Mouse (Mus musculus): Measurements from ENCODE around the gene Nrip3. TPM values are rescaled to one million over a fixed set of nuclear protein-coding genes. Genes with fewer than 3 reads are reported as not detected.

Nrip3 gene
- polyA plus RNA-seq, 2 experiments from 2014 or later, result 0.30 to 0.73 TPM

DNA sequence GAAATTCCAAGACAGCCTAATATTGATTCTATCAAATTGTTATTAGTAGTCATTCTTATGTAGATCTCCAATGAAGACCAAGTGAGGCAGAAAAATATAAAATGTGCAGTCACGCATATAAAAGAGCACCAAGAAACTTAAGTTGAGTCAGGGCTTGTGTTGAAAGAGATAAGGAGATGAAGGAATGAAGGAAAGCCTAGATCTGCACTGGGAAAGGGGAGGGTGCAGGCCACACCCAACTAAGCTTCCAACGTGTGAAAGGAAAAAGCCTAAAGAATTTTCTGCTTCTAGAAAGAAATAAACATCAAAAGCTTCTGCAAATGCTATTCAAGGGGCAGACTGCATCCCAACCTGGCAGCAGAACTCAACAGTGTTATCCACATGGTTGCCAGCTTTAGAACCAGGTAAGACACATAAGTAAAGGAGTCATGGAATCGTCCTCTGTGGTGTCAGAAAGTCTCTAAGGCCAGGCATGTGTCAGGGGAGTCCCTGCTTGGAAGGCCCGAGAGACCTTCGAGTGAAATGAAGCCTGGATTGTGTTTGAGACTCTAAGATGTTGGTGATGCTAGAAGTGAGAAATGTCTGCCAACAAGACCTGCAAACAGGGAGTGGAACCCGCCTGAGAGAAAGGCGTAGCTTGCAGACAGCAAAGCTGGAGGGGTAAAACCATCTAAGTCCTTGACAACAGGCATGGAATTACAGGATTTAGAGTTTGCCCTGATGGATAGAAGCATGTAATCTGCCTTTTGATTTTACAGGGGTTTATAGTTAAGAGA lies 14.1 kb downstream of the Nrip3 start:
- ATAC-seq, result no peak

DNA sequence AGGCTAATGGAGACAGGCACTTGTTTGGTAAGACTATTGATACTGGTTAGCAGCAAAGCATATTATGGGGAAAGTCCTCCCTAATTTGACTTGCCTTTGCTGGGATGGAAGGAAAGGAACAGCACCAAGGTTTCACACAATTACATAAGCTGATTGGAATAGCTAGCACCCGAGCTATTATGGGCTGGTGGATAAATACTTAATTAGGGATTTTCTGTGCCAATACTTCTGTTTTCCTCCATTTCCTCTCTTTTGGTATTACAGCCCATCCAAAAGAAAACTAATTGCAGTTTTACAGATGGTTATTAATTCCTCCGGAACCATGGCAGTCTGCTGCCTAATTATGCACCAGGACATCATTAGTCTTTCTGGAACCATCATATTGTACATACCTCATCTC lies 17.8 kb downstream of the Nrip3 start:
- ATAC-seq, result no peak

DNA sequence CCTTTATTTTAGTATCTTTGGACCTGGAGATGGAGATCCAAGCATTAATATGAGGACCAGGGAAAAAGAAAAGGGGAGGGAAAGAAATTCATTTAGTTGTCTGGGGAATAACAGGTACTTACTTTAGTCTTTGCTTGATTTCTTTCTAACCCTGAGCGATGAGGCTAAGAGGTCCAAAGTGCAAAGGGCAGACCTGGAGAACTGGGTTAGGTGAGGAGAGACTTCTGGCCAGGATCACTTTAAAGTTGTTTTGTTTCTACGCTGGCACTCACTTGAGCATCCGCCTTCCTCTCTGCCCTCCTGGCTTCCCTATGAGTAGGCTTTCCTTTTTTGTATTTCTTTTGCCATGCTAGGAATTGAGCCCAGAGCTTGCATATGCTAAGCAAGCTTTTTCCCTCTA lies 25.5 kb downstream of the Nrip3 start:
- no peak for ATAC-seq

DNA sequence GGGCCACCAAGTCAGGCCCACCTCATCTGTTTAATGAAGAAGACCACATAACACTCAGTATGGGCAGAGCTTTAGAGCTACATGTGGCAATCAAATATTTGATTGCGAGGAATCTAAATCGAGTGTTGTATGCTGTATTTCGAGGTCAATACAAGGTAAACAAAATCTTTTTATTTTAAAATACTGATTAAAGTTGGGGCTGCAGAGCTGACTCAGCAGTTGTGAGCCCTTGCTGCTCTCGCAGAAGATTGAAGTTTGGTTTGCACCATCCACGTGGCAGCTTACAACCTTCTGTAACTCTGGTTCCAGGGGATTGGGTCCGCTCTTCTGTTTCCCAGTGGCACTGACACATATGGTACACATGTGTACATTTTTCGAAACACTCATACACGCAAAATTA lies 27.8 kb downstream of the Nrip3 start:
- no peak for ATAC-seq

DNA sequence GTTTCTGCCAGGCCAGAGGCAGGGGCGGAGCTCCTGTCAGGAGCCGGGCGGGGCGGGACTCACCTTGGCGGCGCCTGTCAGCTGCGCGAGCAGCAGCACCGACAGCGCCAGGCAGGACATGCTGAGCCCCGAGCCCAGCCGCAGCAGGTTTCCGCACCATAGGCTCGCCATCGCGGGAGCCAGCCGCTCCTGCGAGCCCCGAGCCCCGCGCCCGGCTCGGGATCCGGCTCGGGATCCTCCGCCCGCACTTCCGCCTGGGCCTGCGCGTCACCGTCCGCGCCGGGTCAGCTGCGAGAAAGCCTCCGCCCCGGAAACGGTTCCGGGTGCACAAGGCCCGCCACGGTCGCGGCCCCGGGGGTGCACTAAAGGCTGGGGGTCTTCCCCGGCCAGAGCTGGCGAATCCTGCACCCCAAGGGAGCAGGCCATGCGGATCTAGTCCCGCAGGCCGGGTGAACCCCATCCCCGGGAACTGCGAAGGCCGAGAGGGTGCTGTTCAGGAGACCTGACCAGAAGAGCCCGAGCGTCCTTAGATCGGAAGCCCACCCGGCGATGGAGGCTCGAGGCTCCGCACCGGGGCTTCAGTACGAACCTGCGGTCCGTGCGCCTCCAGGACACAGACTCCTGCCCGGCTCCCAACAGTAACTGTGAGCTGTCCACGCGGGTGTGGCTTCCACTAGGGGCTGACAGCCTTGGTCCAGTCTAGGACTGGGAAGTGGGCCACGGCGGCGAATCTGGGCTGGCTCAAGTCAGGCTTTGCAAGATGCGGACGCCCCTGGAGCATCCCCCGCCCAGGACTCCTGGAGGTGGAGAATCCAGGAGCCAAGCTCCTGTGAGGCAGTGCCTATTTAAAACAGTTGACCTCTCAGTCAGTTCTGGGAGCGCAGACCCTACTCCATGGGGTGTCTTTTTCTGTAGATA lies 29.6 kb downstream of the Nrip3 start, which contains the start of gene Tmem9b:
Tmem9b (minus strand) TSS at position 868 of the 918 bp plus-strand sequence.
- peak; percentile 91 for ATAC-seq

DNA sequence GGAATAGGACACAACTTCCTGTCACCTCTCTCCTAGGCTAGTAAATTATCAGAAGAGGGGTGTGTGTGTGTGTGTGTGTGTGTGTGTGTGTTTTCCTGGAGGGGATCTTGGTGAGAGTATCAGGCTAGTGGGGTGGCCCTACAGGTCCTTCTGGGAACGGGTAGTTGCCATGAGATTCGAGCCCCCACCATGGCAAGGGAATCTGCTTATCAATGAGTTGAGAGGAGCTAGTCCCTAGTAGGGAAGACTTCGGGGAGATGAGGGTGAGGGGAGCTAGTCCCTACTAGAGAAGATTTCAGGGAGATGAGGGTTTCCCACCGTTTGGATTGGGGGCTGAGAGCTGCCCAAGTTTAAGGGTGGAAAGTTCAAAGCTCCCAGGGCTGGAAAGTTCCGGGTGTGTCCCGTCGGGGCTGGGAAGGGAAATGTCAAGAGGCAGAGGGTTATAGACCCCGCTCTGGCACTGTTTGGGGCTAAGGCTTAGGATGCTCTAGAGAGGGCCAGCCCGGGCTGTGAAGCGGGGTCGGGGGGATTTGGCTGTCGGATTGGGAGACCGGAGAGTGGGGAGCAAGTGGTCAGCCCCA lies 30.3 kb downstream of the Nrip3 start:
- peak; percentile 44 for ATAC-seq

DNA sequence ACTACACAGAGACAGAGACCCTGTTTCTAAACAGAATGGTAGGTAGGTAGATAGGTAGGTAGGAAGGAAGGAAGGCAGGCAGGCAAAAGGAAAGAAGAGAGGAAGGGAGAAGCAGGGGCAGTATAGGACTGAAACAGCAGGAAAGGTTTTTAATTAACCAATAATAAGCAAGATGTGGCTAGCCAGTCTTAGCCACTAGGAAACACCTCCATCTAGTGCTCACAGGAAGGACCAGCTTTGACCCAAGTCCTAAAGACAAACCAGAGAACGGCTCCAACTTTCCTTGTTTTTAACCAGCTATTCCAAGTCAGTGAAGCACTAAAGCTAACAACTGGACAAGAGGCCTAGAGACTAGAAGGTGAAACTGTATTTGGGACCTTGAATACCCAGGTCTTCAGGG lies 34.1 kb downstream of the Nrip3 start:
- no peak for ATAC-seq

DNA sequence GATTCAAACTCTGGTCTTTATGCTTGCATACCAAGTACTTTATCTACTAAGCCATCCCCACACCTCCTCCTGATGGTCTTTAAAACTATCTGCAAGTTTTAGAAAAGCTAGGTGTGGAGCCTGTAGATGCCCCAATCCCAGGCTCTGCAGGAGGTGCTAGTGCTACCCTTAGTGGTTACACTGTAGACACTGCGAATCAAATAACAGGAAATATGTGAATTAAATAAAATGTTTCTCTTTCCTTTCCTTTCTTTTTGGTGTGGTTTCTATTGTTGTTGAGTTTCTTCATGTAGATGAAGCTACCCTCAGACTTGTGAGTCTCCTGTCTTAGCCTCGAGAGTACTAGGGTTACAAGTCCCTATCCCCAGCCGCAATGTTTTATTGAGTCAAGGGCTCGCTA lies 40.1 kb downstream of the Nrip3 start:
- ATAC-seq, result peak; percentile 72

DNA sequence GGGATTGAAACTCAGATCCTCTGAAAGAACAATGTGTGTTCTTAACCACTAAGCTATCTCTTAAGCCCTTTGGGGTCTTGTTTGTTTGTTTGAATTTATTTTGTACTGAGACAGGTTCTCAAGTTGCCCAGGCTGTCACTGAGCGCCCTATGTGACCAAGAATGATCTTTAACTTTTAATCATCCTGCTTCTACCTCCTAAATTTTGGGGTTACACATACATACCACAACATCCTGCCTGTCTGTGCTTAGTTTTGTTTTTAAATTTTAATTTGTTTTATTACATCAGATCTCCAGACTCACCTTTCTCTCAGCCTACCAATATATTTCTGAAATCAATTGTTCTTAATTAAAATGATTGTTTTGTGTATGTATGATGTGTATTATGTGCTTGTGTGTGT lies 40.8 kb downstream of the Nrip3 start:
- ATAC-seq, result peak; percentile 73

DNA sequence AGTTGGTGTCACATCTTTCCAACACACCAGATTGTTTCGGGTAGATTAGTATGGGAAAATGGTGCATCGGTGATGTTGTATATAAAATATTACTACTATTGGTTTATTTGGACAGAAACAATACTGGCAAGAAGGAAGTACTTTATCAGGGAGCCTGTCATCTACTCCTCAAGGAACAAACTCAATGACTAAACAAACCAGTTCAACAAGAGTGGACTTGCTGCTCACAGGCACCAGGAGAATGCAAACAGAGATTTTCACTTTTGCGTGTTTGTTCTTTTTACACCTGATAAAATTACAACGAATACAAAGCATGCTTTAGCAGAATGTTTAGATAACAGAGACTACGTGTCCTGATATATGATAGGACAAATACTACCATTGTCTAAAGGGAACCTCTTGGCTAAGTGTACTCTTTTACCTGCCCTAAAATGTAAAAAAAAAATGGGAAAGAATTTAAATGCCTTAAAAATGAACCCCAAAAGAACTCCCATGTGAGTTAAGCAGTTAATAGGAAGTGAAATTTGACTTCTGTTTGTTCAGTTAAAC lies 41.9 kb downstream of the Nrip3 start:
- ATAC-seq, result no peak

DNA sequence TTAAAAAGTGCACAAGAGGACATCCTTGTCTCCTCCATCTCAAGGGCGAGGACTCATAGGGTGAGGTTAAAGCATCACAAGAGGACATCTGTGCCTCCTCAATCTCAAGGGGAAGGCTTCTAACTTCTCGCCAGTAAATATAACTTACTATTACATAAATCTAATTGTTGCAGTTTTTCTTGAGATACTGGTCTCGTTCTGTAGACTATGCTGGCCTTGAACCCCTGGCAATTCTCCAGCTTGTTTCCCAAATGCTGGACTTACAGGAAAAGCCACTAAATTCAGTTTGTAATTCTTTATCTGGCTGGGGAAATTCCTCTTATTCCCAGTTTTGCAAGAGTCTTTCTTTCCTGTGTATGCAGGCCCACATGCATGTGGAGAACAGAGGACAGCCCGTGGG lies 47.0 kb downstream of the Nrip3 start:
- no peak for ATAC-seq

DNA sequence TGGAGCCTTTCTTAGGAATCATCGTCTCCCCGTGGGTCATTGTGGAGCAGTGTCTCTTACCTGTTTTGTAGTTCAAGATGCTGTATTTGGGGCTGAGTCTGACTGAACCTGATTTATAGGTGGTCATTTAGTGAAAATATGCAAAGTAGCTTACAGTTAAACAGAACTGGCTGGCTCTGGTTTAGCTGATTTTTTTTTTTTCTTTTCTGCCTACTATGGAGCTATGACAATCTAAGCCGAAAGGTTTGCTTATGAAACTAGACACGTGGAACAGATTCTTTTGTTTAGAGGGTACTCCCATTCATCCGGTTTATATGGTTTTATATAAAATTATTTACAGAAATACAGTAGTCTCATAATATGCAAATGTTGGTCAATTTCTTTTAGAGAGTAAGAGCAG lies 50.2 kb downstream of the Nrip3 start, which contains the start of gene Ascl3:
Ascl3 (minus strand) TSS at position 101 of the 400 bp plus-strand sequence.
- ATAC-seq, result no peak

DNA sequence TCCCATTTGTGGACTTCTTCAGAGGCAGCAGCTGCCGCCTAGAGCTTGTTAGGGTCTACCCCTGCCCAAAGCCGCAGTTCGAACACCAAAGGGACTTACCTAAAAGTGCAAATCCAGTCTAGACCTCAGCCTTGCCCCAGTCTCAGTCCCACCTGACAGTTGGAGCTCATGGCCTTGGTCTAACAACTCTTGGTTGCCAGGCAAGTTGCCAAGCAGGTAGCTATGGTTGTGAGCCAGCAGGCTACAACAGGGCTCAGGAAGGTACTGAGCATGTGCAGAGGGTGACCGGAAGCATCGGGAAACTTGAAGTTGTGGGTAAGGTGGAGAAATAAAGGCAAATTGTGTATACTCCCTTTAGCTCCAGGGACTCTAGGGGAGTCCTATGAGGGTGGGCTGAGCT lies 58.1 kb downstream of the Nrip3 start, which contains the start of gene BC051019:
BC051019 (minus strand) TSS at position 154 of the 400 bp plus-strand sequence.
- no peak for ATAC-seq

DNA sequence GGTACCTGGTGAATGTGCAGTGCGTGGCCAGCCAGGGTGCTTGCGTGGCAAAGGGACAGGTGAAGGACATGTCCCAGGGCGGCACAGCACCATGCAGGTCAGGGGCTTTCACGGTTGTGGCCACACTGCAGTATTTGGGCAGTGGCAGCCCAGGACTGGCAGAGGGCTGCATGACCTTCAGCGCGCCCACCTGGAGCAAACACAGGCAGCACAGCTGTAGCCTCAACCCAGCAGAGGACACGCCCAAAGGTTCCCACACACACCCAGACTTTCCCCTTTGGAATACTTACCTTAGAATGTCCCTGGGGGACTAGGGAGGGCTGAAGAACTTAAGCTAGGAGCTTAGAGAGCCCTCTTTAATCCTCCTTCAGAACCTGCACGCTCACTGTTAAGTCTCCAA lies 58.7 kb downstream of the Nrip3 start:
- ATAC-seq, result no peak

DNA sequence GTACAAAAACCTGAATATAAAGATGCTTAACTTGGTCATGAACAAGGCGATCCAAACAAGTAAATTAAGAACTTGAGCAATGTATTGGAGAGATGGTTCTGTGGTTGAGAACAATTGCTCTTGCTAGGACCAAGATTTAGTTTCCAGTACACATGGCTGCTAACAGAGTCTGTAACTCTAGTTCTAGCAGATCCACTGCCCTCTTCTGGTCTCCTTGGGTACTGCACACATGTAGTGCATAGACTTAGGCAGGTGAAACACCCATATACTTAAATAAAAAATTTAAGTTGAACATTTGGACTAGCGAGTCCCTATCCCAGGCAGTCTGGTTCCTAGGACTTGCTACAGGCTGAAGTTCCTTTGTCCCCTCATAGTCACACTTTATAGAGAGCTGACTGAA lies 59.2 kb downstream of the Nrip3 start:
- no peak for ATAC-seq

DNA sequence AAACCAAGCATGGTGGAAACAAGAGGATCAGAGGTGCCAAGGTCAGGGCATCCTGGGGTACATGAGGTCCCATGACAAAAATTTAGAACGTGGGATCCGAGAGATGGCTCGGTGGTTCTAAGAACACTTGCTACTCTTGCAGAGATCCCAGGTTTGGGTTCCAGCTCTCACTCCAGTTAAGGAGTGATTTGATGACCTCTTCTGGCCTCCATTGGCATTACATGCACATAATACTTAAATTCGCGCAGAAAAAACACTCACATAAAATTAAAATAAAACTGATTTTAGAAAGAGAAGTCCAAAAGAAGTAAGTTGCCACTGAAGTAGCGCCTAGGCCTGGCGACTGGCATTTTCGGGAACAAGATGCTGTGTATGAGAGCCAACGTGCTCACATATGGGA lies 62.5 kb downstream of the Nrip3 start:
- ATAC-seq, result no peak

DNA sequence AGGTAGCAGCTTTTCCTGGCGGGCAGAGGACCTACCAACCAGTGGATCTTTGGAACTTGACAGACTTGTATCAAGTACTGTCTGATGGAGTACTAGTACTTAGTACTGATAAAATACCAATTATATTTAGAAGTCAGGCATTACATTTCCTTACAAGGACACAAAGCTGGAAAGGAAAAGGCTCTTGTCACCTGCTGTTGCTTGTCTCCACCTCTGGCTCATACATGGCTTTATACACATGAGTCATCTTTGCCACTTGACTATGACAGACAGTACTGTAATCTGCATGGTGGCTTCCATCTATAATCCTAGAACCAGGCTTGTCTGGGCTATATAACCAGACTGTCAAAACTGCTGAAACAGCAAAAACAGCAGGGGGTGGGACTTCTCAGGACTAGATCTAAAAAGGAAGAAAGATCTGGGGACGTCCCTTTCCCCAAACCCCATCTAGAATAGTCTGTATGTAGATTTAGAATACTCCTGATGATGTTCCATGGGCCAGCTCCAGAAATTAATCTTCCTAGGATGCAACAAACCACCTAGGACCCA lies 68.3 kb downstream of the Nrip3 start:
- ATAC-seq, result no peak

DNA sequence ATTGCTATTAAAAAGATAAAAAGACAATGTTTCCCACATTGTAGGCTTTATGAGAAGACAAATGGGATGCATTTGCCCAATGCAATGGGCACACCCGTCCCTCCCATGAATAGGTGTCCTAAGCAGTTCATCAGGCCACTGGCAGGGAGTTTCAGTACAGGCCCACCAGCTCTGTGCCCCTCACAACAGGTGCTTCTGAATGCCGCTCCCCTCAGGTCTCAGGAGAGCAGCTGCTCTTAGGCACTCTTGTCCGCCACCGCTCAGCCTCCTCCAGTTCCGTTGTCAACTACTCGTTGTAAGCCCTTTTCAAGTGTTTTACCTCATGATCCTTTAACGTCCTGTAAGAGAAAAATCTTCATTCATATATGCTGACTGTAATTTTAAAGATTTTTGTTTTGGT lies 69.6 kb downstream of the Nrip3 start:
- no peak for ATAC-seq

DNA sequence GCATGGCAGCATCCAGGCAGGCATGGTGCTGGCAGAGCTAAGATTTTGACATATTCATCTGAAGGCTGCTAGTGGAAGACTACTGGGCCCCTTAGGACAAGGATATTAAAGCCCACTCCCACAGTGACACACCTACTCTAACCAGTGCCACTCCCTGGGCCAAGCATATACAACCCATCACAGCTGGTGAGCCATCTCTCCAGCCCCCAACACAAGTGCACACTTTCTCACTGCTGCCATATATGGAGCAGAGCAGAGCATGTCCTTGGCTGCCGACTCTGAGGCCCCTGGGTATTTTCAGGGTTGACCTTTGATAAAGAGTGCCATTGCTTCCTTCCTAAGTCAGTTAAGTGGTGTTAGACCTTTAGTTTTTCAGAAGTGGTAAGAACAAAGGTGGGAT lies 71.8 kb downstream of the Nrip3 start:
- no peak for ATAC-seq

DNA sequence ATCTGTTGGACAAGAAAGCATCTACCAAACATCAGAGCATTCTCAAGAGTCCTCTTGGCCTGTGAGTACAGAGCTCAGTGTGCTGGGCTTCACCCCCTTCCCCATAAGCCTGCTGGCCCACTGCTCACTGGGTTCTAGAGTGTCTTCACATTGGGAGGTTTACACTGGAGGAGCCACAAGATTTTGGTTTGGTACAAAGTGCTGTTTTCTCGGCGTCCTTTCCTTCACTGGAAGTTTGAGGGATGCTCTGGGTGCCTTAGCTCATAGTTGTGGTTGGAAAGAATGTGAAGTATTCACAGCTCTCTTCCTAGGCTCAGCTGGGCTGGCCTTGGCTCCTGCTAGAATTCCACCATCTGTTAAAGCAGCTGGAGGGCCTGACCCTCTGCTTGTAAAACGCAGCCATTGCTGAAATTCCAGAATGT lies 72.9 kb downstream of the Nrip3 start:
- no peak for ATAC-seq
